Mouse (Mus musculus) cerebellum, postnatal 14 days (tissue): ENCODE measurements around the gene Zfp54.
A peak's percentile ranks its signal among the peaks of the same experiment; 100 is the strongest.
"Not testable (repeated sequence)": the region's sequence is repeated elsewhere in the genome, so short reads cannot be mapped to it uniquely, and the experiment has no call there.

Experiments used
- DNase-seq, 2 experiments: peaks; one replicate each; pipeline ENCODE4 v3.0.0; 2021; ENCODE audit warnings: mixed read lengths in 2 of 2

Gene Zfp54

GRCm38 (mm10) chr17:21422664-21423599 lies at the start of gene Zfp54:
Zfp54 (plus strand) TSS chr17:21423227.
- DNase-seq, result peak; percentile 63 to 68

GRCm38 (mm10) chr17:21375311-21375710 lies 47.7 kb upstream of the Zfp54 start:
- DNase-seq, result no peak

GRCm38 (mm10) chr17:21383391-21384056 lies 39.5 kb upstream of the Zfp54 start, which contains the start of gene Zfp677:
Zfp677 (plus strand) TSS chr17:21383748.
- DNase-seq, result peak; percentile 61 to 69

DNA sequence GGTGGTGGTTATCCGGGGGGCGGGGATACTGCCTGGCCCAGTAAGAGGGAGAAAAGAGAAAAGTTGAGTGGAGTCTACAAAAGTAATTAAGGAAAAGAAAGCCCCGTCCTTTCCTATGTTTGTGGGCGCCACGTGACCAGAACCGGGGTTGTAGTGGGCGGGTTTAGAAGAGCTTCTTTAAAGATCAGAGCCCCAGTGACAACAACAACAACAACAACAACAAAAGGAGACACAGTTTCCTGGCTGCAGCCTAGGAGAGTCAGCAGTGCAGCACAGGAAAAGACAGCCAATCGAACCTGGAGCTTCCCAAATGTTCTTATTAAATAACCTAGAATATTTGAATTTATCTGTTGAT lies 39.0 kb upstream of the Zfp54 start:
- no peak for DNase-seq

- DNase-seq, result not testable (repeated sequence)
These were observed 15.9 kb downstream of the Zfp54 start for GRCm38 (mm10) chr17:21438806-21439400.

GRCm38 (mm10) chr17:21449669-21450068 lies 26.6 kb downstream of the Zfp54 start:
- DNase-seq, result peak; percentile 78 to 81

- DNase-seq, result peak; percentile 87 to 88
These were observed 27.2 kb downstream of the Zfp54 start, which contains the start of gene Zfp51 for GRCm38 (mm10) chr17:21450138-21450704. Zfp51 (plus strand) TSS chr17:21450374.

DNA sequence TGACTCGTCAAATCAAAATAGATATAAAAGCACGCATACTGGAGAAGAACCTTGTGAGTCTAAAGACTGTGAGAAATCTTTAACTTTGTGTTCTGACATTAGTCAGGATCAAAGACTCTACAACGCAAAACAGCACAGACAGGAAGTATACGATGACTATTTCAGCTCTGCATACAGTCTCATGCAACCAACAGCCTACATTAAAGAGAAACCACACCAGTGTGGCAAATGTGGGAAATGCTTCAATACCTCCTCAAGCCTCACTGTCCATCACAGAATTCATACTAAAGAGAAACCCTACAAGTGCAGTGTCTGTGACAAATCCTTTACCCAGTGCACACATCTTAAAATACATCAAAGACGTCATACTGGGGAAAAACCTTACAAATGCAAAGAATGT lies 40.5 kb downstream of the Zfp54 start:
- no peak for DNase-seq

GRCm38 (mm10) chr17:21472032-21472652 lies 49.1 kb downstream of the Zfp54 start:
- DNase-seq, result no peak

GRCm38 (mm10) chr17:21472653-21473307 lies 49.8 kb downstream of the Zfp54 start:
- DNase-seq, result no peak

DNA sequence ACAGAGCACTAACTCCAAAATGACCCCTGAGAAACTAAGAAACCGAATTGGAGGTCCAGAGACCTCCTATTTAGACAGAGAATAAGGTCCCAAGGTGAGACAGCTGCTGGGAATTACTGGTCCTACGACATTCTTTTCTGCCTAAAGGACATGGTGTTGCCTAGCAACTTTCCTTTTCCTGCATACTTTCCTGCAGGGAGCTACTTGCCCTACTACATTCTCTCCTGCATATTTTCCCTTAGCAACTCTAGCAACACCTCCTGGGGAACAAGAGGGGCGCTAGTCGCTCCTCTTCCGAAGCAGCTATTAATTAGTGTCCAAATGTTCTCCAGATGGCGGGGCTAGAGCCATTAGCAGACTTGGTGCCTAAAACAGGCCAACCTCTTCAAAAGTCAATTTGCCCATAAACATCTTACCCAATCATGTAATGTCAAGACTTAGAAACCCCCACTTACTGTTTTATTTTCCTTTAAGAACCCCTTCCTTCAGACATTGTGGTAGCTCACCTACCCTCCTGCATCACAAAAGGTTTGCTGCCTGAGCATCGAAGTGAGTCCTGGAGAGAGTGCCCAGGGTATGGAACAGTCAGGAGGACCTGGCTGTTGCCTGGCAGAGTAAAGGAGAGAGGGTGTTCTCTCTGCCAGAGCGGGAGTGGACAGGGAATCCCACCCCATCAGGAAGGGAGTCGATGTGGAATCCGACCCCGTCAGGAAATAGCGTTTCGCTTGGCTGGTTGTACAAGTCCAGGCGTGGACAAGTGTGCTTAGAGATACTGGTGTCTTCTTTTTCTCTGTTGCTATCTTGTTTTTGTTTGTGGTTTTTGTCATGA lies 50.5 kb downstream of the Zfp54 start:
- no peak for DNase-seq

DNA sequence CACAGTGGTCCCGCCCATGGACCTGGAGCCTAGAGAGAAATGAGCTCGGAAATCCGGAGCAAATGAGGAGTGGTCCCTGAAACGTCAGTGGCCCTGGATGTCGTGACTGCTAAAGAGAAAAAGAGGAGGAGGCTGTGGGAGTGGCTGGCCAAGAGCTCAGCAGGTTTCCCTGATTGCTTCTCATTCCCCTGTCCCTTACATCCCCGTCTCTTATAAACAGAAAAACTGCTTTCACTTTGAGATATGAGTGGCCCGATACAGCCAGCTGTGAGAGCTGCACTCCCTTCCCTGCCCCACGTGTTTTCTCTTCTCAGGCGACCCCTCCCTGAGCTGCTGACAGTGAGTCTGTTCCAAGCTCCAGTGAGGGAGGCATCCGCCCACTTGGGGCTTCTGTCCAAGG lies 51.7 kb downstream of the Zfp54 start:
- not testable (repeated sequence) for DNase-seq

GRCm38 (mm10) chr17:21475290-21475689 lies 52.3 kb downstream of the Zfp54 start:
- DNase-seq, result not testable (repeated sequence)

GRCm38 (mm10) chr17:21476351-21476750 lies 53.3 kb downstream of the Zfp54 start:
- not testable (repeated sequence) for DNase-seq

DNA sequence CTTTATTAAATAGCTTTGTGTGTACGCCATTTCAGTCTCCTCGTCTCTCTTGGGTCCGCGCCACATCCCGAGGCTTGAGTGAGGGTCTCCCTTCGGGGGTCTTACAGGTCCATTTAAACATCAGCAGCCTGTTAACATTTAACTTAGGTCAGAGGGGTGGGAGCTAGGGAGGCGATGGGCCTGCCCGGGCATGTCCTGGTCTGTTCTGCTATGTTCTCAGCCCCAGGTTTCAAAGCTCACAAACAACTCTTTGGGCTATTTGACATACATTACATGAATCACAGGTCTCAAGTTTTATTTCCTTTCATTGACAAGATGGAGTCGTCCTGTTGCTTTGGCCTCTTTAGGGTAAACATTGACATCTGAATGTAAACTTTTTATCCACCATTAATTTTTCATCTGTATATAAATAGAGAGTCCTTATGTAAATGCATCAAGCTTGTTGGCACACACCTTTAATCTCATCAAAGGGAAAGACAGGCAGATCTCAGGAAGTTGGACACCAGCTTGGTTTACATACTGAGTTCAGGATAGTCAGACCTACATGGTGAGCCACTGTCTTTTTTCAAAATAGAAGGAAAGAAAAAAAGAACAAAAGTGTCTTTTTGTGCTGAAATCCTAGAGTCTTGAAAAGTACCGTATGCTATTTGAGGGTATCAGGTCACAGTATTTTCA lies 55.2 kb downstream of the Zfp54 start:
- not testable (repeated sequence) for DNase-seq
